Mouse (Mus musculus): Measurements from ENCODE around the gene Mindy3. TPM values are rescaled to one million over a fixed set of nuclear protein-coding genes. Genes with fewer than 3 reads are reported as not detected.
A peak's percentile ranks its signal among the peaks of the same experiment; 100 is the strongest.
"Not testable (repeated sequence)": the region's sequence is repeated elsewhere in the genome, so short reads cannot be mapped to it uniquely, and the experiment has no call there.

Mindy3 gene
- polyA plus RNA-seq (2015; fragmentation: Nextera tagmentation; extraction: Ambion mirVana), result 21.7 and 25.2 TPM in 2 replicates

GRCm38 (mm10) chr2:12419262-12419655 is at the start of gene Mindy3:
Gene Mindy3 (minus strand): TSS chr2:12419470.
- Histone ChIP-seq H3K4me1 (replicated peaks) (peaks cover 32% of the 10 kb centered on the region), H3K4me3 (replicated peaks) (peak within 1 kb of the TSS; percentile 93), H3K27ac (peak within 1 kb of the TSS; percentile 73), H3K4me2 (peak within 1 kb of the TSS; percentile 86), H3K36me3 (no peaks in the 10 kb centered on the region), H3K27me3 (no peaks in the 10 kb centered on the region), H3K9me3 (replicated peaks) (no peaks in the 10 kb centered on the region), H3K9ac (peak within 1 kb of the TSS; percentile 93)
- peak; percentile 87 for ATAC-seq (ENCODE audit: low read depth)
- WGBS (ENCODE audit: insufficient replicate concordance), result under 1% methylated on average over 25 of the region's 25 CpGs
- DNase-seq, result peak; percentile 86

DNA sequence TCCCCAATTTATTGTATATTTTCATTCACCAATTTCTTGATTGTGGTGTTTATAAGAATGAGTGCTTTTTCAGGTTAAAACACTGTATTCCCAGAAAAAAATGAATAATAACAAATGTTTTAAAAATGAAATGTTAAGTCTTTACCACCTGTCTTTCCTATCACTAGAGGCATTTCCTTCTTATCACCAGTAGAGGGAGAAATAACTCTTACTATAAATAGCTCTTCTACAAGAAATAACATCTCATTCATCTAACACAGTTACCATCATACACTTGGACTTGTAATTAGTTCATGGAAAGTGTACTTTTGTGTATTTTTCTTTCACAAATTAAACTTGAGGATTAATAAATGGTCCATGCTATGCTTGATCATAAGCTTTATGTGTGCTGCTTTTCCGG is 40.5 kb upstream of the Mindy3 start:
- H3K9me3 ChIP-seq (replicated peaks), result no peaks in the 10 kb centered on the region
- no peak overlapping the region for H3K4me2 ChIP-seq
- 79% methylated on average over 1 of the region's 1 CpGs for WGBS (ENCODE audit: insufficient replicate concordance)

DNA sequence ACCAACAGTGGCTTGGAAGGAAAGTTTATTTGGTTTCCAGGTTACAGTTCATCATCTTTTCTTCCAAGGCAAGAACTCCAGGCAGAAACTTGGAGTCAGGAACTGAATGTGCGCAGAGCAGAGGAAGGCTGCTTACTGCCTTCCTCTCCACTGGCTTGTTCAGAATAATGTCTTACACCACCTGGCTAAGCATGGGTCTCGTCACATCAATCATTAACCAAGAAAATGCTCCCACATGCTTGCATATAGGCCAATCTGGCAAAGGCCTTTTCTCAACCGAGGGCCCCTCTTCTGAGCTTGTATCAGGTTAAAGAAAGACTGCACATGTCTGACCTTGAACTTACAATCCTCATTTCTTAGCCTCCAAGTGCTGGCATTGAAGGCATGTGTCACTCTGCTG is 30.8 kb upstream of the Mindy3 start:
- ATAC-seq (ENCODE audit: low read depth), result no peak
- no peaks in the 10 kb centered on the region for H3K27me3 ChIP-seq
- no peak overlapping the region for H3K4me2 ChIP-seq
- no peak overlapping the region for H3K27ac ChIP-seq
- no peak for DNase-seq
- H3K4me1 ChIP-seq (replicated peaks), result no peaks in the 10 kb centered on the region
- no peaks in the 10 kb centered on the region for H3K9me3 ChIP-seq (replicated peaks)
- no peaks in the 10 kb centered on the region for H3K36me3 ChIP-seq
- H3K4me3 ChIP-seq (replicated peaks), result no peak overlapping the region
- no peak overlapping the region for H3K9ac ChIP-seq
- WGBS (ENCODE audit: insufficient replicate concordance), result 63% methylated on average over 3 of the region's 3 CpGs

More for the DNA sequence above, 40.5 kb upstream of the Mindy3 start:
- Histone ChIP-seq H3K9ac (no peak overlapping the region), H3K36me3 (no peaks in the 10 kb centered on the region), H3K4me1 (replicated peaks) (no peaks in the 10 kb centered on the region), H3K4me3 (replicated peaks) (no peak overlapping the region), H3K27me3 (no peaks in the 10 kb centered on the region), H3K27ac (no peak overlapping the region)
- no peak for ATAC-seq (ENCODE audit: low read depth)
- no peak for DNase-seq

GRCm38 (mm10) chr2:12440120-12440519 is 20.9 kb upstream of the Mindy3 start:
- H3K4me3 ChIP-seq (replicated peaks), result no peak overlapping the region
- DNase-seq, result no peak
- H3K27ac ChIP-seq, result no peak overlapping the region
- ATAC-seq (ENCODE audit: low read depth), result no peak
- H3K9ac ChIP-seq, result no peak overlapping the region
- H3K36me3 ChIP-seq, result no peaks in the 10 kb centered on the region
- no peaks in the 10 kb centered on the region for H3K4me1 ChIP-seq (replicated peaks)
- no peaks in the 10 kb centered on the region for H3K9me3 ChIP-seq (replicated peaks)
- H3K27me3 ChIP-seq, result no peaks in the 10 kb centered on the region
- H3K4me2 ChIP-seq, result no peak overlapping the region

DNA sequence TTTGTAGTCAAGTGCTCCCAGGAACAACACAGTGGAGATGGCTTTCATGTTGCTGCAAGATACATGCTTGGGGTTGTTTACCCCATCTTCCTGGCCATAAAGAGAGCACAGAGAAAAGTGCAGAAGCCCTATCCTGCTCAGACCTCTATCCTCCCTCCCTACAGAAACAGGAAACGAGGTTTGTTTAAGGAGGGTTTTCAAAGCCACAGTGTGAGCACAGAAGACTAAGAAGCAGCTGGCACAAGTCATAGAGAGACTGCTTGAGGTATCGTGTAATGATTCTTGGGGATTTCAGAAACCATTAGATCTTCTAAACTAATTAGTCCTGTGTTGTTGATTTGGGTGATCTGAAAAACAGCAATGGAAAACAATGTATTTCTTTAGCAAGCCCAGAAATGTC is 20.3 kb upstream of the Mindy3 start:
- no peaks in the 10 kb centered on the region for H3K9me3 ChIP-seq (replicated peaks)
- no peak overlapping the region for H3K4me2 ChIP-seq
- no peak for DNase-seq
- H3K4me3 ChIP-seq (replicated peaks), result no peak overlapping the region
- 17% methylated on average over 2 of the region's 2 CpGs for WGBS (ENCODE audit: insufficient replicate concordance)
- no peaks in the 10 kb centered on the region for H3K36me3 ChIP-seq
- no peak overlapping the region for H3K27ac ChIP-seq
- H3K4me1 ChIP-seq (replicated peaks), result no peaks in the 10 kb centered on the region
- ATAC-seq (ENCODE audit: low read depth), result no peak
- no peak overlapping the region for H3K9ac ChIP-seq
- no peaks in the 10 kb centered on the region for H3K27me3 ChIP-seq

DNA sequence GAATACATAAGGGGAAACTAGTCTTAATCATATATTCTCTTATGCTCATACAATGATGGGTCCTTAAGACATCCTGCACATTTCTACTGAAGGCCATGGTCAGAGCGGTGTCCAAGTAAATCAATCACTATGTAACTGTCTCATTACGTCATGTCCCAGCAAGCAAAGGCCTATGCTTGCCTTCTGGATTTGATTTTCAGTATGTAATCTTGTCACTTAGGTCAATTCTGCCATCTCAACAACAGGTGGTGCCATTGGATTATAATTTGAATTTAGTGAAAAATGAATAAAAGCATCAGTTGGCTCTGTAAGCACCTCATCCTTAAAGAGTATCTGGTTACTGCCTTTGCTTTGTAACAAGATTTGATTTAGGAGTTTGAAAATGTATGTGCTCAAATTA is 18.9 kb upstream of the Mindy3 start:
- Histone ChIP-seq H3K9me3 (replicated peaks) (no peaks in the 10 kb centered on the region), H3K9ac (no peak overlapping the region), H3K36me3 (no peaks in the 10 kb centered on the region), H3K27me3 (no peaks in the 10 kb centered on the region), H3K4me3 (replicated peaks) (no peak overlapping the region), H3K4me1 (replicated peaks) (no peaks in the 10 kb centered on the region), H3K27ac (no peak overlapping the region), H3K4me2 (no peak overlapping the region)
- 75% methylated on average over 2 of the region's 2 CpGs for WGBS (ENCODE audit: insufficient replicate concordance)
- ATAC-seq (ENCODE audit: low read depth) (no peak), DNase-seq (no peak)

- H3K4me1 ChIP-seq (replicated peaks), result no peaks in the 10 kb centered on the region
- H3K36me3 ChIP-seq, result no peaks in the 10 kb centered on the region
- DNase-seq, result no peak
- no peaks in the 10 kb centered on the region for H3K9me3 ChIP-seq (replicated peaks)
- H3K27me3 ChIP-seq, result no peaks in the 10 kb centered on the region
- ATAC-seq (ENCODE audit: low read depth), result no peak
- H3K9ac ChIP-seq, result no peak overlapping the region
- no peak overlapping the region for H3K4me3 ChIP-seq (replicated peaks)
- H3K4me2 ChIP-seq, result no peak overlapping the region
- 54% methylated on average over 1 of the region's 1 CpGs for WGBS (ENCODE audit: insufficient replicate concordance)
- H3K27ac ChIP-seq, result no peak overlapping the region
Measured at GRCm38 (mm10) chr2:12432055-12432454, 12.8 kb upstream of the Mindy3 start.

DNA sequence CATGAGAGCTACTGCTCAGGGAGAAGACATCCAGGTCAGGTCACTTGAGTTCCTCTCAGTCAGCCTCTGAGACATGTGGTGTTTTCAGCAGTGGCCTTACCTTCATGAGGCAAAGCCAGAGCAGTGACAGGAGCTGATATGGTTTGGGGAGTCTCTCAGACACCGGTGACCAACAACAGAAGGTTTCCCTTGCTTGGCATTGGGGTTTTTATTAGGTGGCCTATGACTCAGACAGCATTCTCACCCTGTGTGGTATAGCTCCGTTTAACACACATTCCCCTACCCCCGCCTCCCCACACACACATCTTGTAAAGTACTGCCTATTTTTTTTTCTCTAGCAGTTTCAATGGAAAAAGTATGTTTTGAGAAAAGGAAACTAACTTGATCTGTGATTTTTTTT is 5.1 kb upstream of the Mindy3 start:
- Histone ChIP-seq H3K36me3 (no peaks in the 10 kb centered on the region), H3K27me3 (no peaks in the 10 kb centered on the region), H3K9ac (no peak overlapping the region), H3K4me3 (replicated peaks) (no peak overlapping the region), H3K4me2 (no peak overlapping the region), H3K27ac (no peak overlapping the region), H3K4me1 (replicated peaks) (no peaks in the 10 kb centered on the region), H3K9me3 (replicated peaks) (no peaks in the 10 kb centered on the region)
- WGBS (ENCODE audit: insufficient replicate concordance), result 56% methylated on average over 3 of the region's 3 CpGs
- ATAC-seq (ENCODE audit: low read depth) (no peak), DNase-seq (no peak)

GRCm38 (mm10) chr2:12423426-12423825 is 4.2 kb upstream of the Mindy3 start:
- not testable (repeated sequence) for H3K36me3 ChIP-seq; H3K9me3 ChIP-seq (replicated peaks); DNase-seq; H3K4me1 ChIP-seq (replicated peaks); H3K4me2 ChIP-seq; H3K27me3 ChIP-seq; H3K9ac ChIP-seq; H3K4me3 ChIP-seq (replicated peaks); H3K27ac ChIP-seq; ATAC-seq (ENCODE audit: low read depth)
- 58% methylated on average over 6 of the region's 6 CpGs for WGBS (ENCODE audit: insufficient replicate concordance)

DNA sequence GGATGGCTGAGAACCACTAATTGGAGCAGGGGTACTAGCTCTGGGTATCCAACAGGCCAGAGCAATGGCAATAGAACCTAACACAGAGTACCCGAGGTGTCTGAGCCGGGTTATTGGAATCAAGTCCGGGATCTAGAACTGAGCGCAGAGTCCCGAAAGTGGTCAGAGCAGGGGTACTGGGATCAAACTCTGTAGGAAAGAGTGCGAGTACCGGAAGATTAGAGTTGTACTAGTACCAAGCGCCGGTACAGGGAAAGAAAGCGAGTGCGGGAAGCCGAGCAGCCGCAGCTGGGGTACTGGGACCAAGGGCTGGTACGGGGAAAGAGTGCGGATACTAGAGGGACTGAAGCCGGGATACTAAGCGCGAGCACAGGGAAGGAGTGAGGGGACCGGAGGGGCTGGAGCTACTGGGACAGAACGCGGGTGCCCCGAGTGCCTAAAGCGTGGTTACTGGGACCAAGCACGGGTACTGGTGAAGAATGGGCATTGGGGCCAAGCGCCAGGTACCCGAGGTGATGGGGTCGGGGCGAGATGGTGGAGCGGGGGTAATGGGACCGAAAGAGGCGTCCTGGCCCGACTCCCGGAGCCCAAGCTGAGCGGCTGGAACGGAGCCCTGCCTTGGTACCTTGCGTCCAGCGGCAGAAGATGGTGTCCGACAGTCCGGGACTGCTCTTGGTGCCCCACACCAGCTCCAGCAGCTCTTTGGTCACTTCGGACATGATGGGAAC is 572 bp downstream of the Mindy3 start:
- Histone ChIP-seq H3K4me3 (replicated peaks) (peak overlapping the region; percentile 93), H3K9ac (peak overlapping the region; percentile 93), H3K9me3 (replicated peaks) (no peaks in the 10 kb centered on the region), H3K27ac (peak overlapping the region; percentile 73), H3K4me2 (peak overlapping the region; percentile 86), H3K27me3 (no peaks in the 10 kb centered on the region), H3K36me3 (no peaks in the 10 kb centered on the region), H3K4me1 (replicated peaks) (peaks cover 37% of the 10 kb centered on the region)
- peak; percentile 64 for ATAC-seq (ENCODE audit: low read depth)
- WGBS (ENCODE audit: insufficient replicate concordance), result 0% methylated on average over 40 of the region's 40 CpGs
- DNase-seq, result peak; percentile 34

DNA sequence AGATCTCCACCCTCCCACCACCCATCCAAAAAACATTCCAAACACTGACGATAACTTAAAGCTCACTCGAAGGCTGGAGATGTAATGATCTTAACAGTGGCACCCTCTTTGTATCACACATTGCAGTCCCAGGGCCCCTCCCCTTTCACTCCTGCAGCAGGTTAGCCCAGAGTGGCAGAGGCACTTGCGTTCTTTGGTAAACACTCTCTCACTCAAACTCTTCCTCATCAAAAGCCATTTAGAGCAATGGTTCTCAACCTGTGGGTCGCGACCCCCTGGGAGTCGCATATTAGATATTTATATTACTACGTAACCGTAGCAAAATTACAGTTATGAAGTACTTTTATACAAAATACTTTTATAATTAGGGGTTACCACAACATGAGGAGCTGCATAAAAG is 1.1 kb downstream of the Mindy3 start:
- Histone ChIP-seq H3K4me1 (replicated peaks) (peaks cover 41% of the 10 kb centered on the region), H3K9me3 (replicated peaks) (no peaks in the 10 kb centered on the region), H3K36me3 (no peaks in the 10 kb centered on the region), H3K4me2 (peak overlapping the region; percentile 86), H3K27me3 (no peaks in the 10 kb centered on the region), H3K27ac (peak overlapping the region; percentile 73; the same call in 1 of the 2 replicates), H3K9ac (peak overlapping the region; percentile 93), H3K4me3 (replicated peaks) (peak overlapping the region; percentile 93)
- DNase-seq, result peak; percentile 43
- peak; percentile 79 for ATAC-seq (ENCODE audit: low read depth)
- 26% methylated on average over 8 of the region's 8 CpGs for WGBS (ENCODE audit: insufficient replicate concordance)

DNA sequence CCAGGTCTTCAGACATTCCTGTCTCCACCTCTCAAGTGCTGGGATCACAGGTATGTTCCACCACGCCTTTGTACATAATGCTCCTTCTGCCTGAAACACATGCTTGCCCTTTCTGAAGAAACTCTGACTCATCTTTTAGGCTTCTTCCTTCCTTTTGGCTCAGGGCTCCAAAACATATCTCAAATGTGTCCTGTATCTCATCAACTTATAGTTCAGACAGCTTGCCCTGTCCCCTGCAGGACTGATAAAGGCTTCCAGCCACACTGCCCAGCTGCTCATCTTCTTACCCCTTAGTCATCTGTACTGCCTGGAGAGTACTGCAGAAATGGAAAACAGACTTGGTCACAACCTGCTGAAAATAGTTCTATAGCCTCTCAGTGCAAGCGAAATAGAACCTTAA is 7.0 kb downstream of the Mindy3 start:
- H3K9me3 ChIP-seq (replicated peaks), result no peaks in the 10 kb centered on the region
- no peak overlapping the region for H3K4me3 ChIP-seq (replicated peaks)
- H3K27ac ChIP-seq, result no peak overlapping the region
- H3K4me1 ChIP-seq (replicated peaks), result peaks cover 49% of the 10 kb centered on the region
- no peak overlapping the region for H3K4me2 ChIP-seq
- no peaks in the 10 kb centered on the region for H3K27me3 ChIP-seq
- ATAC-seq (ENCODE audit: low read depth) (peak; percentile 66), DNase-seq (peak; percentile 7)
- H3K9ac ChIP-seq, result no peak overlapping the region
- H3K36me3 ChIP-seq, result peaks cover 12% of the 10 kb centered on the region
- WGBS (ENCODE audit: insufficient replicate concordance), result 56% methylated on average over 2 of the region's 2 CpGs

Data from liver, embryonic 13.5 days (tissue).